In genomic region chr2:158317026-158317425, GRCm38 (mm10) we compare ENCODE assay signal across 9 mouse cellular contexts. TPM values are rescaled to one million over a fixed set of nuclear protein-coding genes. Genes with fewer than 3 reads are reported as not detected.
DNase-seq lines count a peak whose midpoint lies in the region; ATAC-seq lines count a peak whose summit lies in the region.
"Had no signal": no experiment of that assay in that cellular context is flagged by ENCODE, and none has a peak within 500 bp of the region (broad histone marks: within the 10 kb centered on the region; RNA-seq: fewer than 3 reads in every experiment).

No protein-coding gene starts in this region.

- peak; percentile 71 for ATAC-seq in forebrain, embryonic 13.5 days
- ATAC-seq in hindbrain, embryonic 16.5 days = peak; percentile 70
- peak; percentile 84 for ATAC-seq in midbrain, embryonic 11.5 days (ENCODE audit: low FRiP score)

- H3K36me3 ChIP-seq in forebrain, embryonic 13.5 days (ENCODE audit: poor library complexity, severe bottlenecking) = no peaks in the 10 kb centered on the region
- no peaks in the 10 kb centered on the region for H3K36me3 ChIP-seq in hindbrain, embryonic 16.5 days (ENCODE audit: control insufficient read depth, insufficient read depth, low read length)
- H3K36me3 ChIP-seq in midbrain, embryonic 11.5 days (ENCODE audit: control insufficient read depth, insufficient read depth, low read length) = no peaks in the 10 kb centered on the region

- no peaks in the 10 kb centered on the region for H3K9me3 ChIP-seq in forebrain, embryonic 13.5 days (replicated peaks)
- no peaks in the 10 kb centered on the region for H3K9me3 ChIP-seq in hindbrain, embryonic 16.5 days (ENCODE audit: control insufficient read depth, low read length)
- no peaks in the 10 kb centered on the region for H3K9me3 ChIP-seq in midbrain, embryonic 11.5 days (ENCODE audit: control insufficient read depth, low read length)
- H3K9me3 ChIP-seq: liver, embryonic 13.5 days had no signal

- H3K27me3 ChIP-seq in forebrain, embryonic 13.5 days = no peaks in the 10 kb centered on the region
- H3K27me3 ChIP-seq in hindbrain, embryonic 16.5 days (replicated peaks; ENCODE audit: control insufficient read depth, insufficient read depth, low read length) = no peaks in the 10 kb centered on the region
- no peaks in the 10 kb centered on the region for H3K27me3 ChIP-seq in midbrain, embryonic 11.5 days (ENCODE audit: control insufficient read depth, insufficient read depth, low read length)
- H3K27me3 ChIP-seq: liver, embryonic 13.5 days had no signal

- H3K4me2 ChIP-seq in forebrain, embryonic 13.5 days = no peak overlapping the region
- no peak overlapping the region; the same call in 1 of the 2 replicates for H3K4me2 ChIP-seq in hindbrain, embryonic 16.5 days (ENCODE audit: low read length)
- no peak overlapping the region for H3K4me2 ChIP-seq in midbrain, embryonic 11.5 days
- H3K4me2 ChIP-seq: liver, embryonic 13.5 days had no signal

- peaks cover 5% of the 10 kb centered on the region for H3K4me1 ChIP-seq in forebrain, embryonic 13.5 days
- H3K4me1 ChIP-seq in hindbrain, embryonic 16.5 days (ENCODE audit: control insufficient read depth, insufficient read depth, low read depth, low read length) = peaks cover 8% of the 10 kb centered on the region; the same call in 1 of the 2 replicates
- H3K4me1 ChIP-seq in midbrain, embryonic 11.5 days (ENCODE audit: control insufficient read depth, insufficient read depth, low read length) = no peaks in the 10 kb centered on the region
- H3K4me1 ChIP-seq: liver, embryonic 13.5 days had no signal

- DNase-seq in cerebellum, postnatal 4 days (ENCODE audit: low spot score in 2 of 2) = peak; percentile 53 to 76
- no peak for DNase-seq in cerebellum, adult 9-11 months
- DNase-seq in WW6 (ENCODE audit: low read depth, low spot score) = peak; percentile 42
- DNase-seq in left cerebral cortex, adult 8-10 months (ENCODE audit: low spot score in 2 of 2) = peak; percentile 18 to 43
- peak; percentile 94 for DNase-seq in midbrain, embryonic 11.5 days (ENCODE audit: low spot score, missing footprints)
- peak; percentile 70 for DNase-seq in right cerebral cortex, postnatal 4 days

- H3K27ac ChIP-seq in forebrain, embryonic 13.5 days = no peak overlapping the region
- H3K27ac ChIP-seq in hindbrain, embryonic 16.5 days (ENCODE audit: low read depth, low read length) = no peak overlapping the region
- no peak overlapping the region for H3K27ac ChIP-seq in midbrain, embryonic 11.5 days (ENCODE audit: low read depth, low read length)
- H3K27ac ChIP-seq: liver, embryonic 13.5 days had no signal

- WGBS in forebrain, embryonic 13.5 days = 12% methylated on average over 5 of the region's 5 CpGs
- WGBS in hindbrain, embryonic 16.5 days = 12% methylated on average over 5 of the region's 5 CpGs
- WGBS in midbrain, embryonic 11.5 days = 14% methylated on average over 5 of the region's 5 CpGs

- H3K9ac ChIP-seq in forebrain, embryonic 13.5 days = no peak overlapping the region
- H3K9ac ChIP-seq in hindbrain, embryonic 16.5 days (ENCODE audit: low read depth, low read length) = no peak overlapping the region
- H3K9ac ChIP-seq in midbrain, embryonic 11.5 days (ENCODE audit: low read length) = no peak overlapping the region
- H3K9ac ChIP-seq: liver, embryonic 13.5 days had no signal

- no peak overlapping the region for H3K4me3 ChIP-seq in forebrain, embryonic 13.5 days
- H3K4me3 ChIP-seq in hindbrain, embryonic 16.5 days (ENCODE audit: low read length) = no peak overlapping the region
- H3K4me3 ChIP-seq in midbrain, embryonic 11.5 days (ENCODE audit: low read depth, low read length) = no peak overlapping the region
- H3K4me3 ChIP-seq: liver, embryonic 13.5 days had no signal

RNA-seq across cellular contexts. Expression of gene Lbp, which starts 10.7 kb away (rescaled TPM):
- 0.53 and 0.92 TPM in 2 replicates for polyA plus RNA-seq in forebrain, embryonic 13.5 days (2015; fragmentation: Nextera tagmentation; extraction: Ambion mirVana)
- polyA plus RNA-seq in hindbrain, embryonic 16.5 days (2015; fragmentation: Nextera tagmentation; extraction: Ambion mirVana) = 6.2 TPM in 2 replicates
- total RNA-seq in left cerebral cortex, adult 8-10 months (2022) = 1 to 10 TPM; 1.6 to 3.0 (median 1.9) TPM
- 2.3 and 2.8 TPM in 2 replicates for polyA plus RNA-seq in midbrain, embryonic 11.5 days (2014; fragmentation: Nextera tagmentation; extraction: Ambion mirVana)

RNA-seq across cellular contexts. Expression of gene Snhg11, which starts 58.4 kb away (rescaled TPM):
- 56.7 and 73.0 TPM in 2 replicates for polyA plus RNA-seq in forebrain, embryonic 13.5 days (2015; fragmentation: Nextera tagmentation; extraction: Ambion mirVana)
- 809 and 814 TPM in 2 replicates for polyA plus RNA-seq in hindbrain, embryonic 16.5 days (2015; fragmentation: Nextera tagmentation; extraction: Ambion mirVana)
- total RNA-seq in left cerebral cortex, adult 8-10 months (2022) = 100 to 1,000 TPM; 574 to 680 (median 623) TPM
- 19.8 and 24.1 TPM in 2 replicates for polyA plus RNA-seq in midbrain, embryonic 11.5 days (2014; fragmentation: Nextera tagmentation; extraction: Ambion mirVana)

RNA-seq across cellular contexts. Expression of gene Bpi, which starts 59.1 kb away (rescaled TPM):
- not detected in 2 replicates for polyA plus RNA-seq in forebrain, embryonic 13.5 days (2015; fragmentation: Nextera tagmentation; extraction: Ambion mirVana)
- not detected in 2 replicates for polyA plus RNA-seq in hindbrain, embryonic 16.5 days (2015; fragmentation: Nextera tagmentation; extraction: Ambion mirVana)
- not detected for total RNA-seq in left cerebral cortex, adult 8-10 months (2022)
- not detected in 2 replicates for polyA plus RNA-seq in midbrain, embryonic 11.5 days (2014; fragmentation: Nextera tagmentation; extraction: Ambion mirVana)
- polyA plus RNA-seq: liver, embryonic 13.5 days had no signal

Comparison
In these comparisons a context has a peak if more than half of its experiments do, and no peak if none do; other contexts are left out.
1. RNA of gene Snhg11, which starts 58.4 kb away (polyA plus RNA-seq): 809 to 814 TPM in hindbrain, embryonic 16.5 days; 56.7 to 73.0 TPM in forebrain, embryonic 13.5 days and 19.8 to 24.1 TPM in midbrain, embryonic 11.5 days; every median in the first group is over 10 times any median in the second.
2. Peak in every context shown above with its lines, with median percentiles within 50 percentile points of each other: ATAC-seq.